Mouse (Mus musculus): ENCODE data around the gene Schip1.

GRCm38 (mm10) chr3:68608848-68609497 is 544.4 kb downstream of the Schip1 start:
- TF ChIP-seq POLR2A (IDR thresholded peaks at IDR 0.05; ENCODE audit: low read depth, low read length) (no peak), CTCF (conservative IDR thresholded peaks at IDR 0.05; ENCODE audit: insufficient read depth, insufficient read length, low read depth, low read length) (no peak)

All from kidney, adult 2 months (tissue).